Mouse (Mus musculus): ENCODE measurements at regions not wholly inside any gene's neighbourhood (a gene's known extent, or its start where the extent isn't known, plus 50 kb on each side); places are given as distances from the start of the nearest gene placed in this dataset.
A peak's percentile ranks its signal among the peaks of the same experiment; 100 is the strongest.

GRCm38 (mm10) chr2:157633286-157633685 is 62.2 kb upstream of the Blcap start:
- DNase-seq (ENCODE audit: low read depth) = no peak

GRCm38 (mm10) chr2:157635670-157636069 is 64.6 kb upstream of the Blcap start:
- DNase-seq (ENCODE audit: low read depth) = peak; percentile 48

DNA sequence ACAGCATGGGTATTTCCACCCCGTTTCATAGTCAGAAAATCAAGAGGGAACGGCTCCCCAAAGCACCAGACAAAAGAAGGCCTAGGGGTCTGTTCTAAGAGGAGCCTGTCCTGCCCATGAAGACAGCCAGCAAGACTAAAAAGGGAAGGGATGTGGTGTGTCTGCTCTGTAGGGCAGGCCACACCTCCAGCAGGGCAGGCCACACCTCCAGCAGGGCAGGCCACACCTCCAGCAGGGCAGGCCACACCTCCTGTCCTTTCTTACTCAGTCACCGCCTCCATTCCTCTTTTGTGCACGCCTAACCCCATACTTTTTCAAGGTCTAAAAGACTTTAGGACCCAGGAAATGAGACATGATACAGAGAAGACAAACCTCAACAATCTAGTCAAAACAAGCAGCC is 69.8 kb upstream of the Blcap start:
- no peak for DNase-seq (ENCODE audit: low read depth)

GRCm38 (mm10) chr2:157663584-157664375 is 73.4 kb upstream of the Ctnnbl1 start:
- no peak for DNase-seq (ENCODE audit: low read depth)

DNA sequence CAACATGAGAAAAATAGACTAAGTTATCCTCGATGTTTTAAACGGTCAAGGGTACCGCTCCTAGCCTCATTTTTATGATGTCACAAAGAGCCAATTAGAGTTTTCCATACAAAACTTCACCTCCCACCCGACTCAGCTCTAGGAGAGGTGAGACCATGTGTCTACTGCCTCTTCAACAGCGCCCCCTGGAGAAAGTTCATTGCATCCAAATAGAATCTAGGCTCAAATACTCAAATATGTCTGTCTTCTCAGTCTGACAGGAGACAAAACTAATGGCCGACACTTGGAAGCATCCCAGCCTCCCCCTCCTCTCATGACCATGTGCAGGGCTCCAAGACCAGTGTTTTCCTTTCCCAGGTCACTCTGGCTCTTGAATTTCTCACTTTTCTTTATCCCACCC is 72.7 kb upstream of the Ctnnbl1 start:
- DNase-seq (ENCODE audit: low read depth) = no peak

- no peak for DNase-seq (ENCODE audit: low read depth)
These were observed 67.0 kb upstream of the Ctnnbl1 start for GRCm38 (mm10) chr2:157670191-157670590.

DNA sequence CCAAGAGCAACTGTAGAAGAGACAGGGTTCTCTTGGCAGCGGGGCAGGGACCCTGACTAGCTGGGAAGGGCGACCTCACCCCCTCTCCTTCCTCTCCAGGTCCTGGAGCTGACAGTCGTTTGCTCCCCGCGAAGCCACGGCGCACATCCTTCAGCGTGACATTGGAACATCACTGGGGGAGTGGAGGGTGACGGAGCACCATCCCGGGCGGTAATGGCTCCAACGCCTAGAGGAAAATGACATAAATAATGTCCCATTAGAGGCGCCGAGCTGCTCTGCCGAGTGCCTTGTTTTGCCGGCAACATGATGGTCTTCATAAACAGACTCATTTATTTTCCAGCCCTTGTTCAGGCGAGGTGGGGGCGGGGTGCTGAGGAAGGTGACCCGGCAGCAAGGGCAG is 62.3 kb upstream of the Ctnnbl1 start:
- no peak for DNase-seq (ENCODE audit: low read depth)

DNA sequence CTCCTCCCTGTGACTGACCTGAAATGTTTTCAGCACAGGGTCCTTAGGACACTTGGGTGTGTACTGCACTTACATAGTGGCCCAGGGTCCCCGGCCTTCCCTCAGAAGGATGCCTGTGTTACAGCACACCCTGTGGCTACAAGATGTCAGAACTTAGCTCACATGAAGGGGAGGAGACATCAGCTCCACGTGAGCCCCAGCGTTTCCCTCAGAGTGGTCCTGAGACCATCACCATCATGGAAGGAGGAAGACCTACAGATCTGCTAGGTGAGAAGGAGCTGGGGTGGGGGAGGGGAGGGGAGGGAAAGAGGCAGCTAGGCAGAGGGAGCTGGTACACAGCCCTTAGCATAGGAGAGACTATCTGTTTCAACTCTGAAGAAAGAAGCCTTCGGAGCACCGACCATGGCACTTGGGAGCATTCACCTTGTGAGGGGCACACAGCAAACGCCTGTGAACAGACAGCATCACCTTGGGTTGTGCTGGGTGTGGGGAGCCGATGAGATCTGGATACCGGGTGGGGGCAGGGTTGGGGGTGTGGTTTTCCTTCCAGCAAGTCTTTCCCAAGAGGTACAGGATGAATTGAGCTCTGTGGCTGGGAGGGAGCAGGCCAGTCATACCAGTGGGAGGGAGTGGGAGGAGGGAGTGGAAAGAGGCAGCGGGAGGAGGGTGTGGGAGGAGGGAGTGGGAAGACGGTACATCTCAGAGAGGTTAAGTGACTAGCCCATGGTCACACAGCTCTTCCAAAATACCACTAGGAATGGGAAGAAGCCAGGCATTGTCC is 60.6 kb upstream of the Ctnnbl1 start:
- no peak for DNase-seq (ENCODE audit: low read depth)

DNA sequence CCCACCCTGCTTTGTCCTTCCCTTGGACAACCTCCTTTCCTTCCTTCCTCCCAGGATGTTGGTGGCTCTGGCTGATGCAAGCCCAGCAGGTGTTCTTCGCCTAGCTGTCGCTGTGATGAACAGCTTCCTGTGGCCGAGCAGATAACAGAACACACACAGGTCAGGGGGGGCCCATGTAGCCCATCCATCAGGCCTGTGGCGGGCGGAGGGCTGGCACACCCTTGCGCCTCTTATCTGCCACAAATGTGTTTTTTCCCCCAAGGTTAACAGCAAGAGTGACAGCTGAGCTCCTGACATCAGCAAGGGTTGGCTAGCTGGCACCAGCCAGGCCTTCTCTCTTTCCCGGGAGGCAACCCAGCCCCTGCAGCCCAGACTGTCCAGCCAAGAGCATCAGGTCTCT is 59.9 kb upstream of the Ctnnbl1 start:
- DNase-seq (ENCODE audit: low read depth) = no peak

DNA sequence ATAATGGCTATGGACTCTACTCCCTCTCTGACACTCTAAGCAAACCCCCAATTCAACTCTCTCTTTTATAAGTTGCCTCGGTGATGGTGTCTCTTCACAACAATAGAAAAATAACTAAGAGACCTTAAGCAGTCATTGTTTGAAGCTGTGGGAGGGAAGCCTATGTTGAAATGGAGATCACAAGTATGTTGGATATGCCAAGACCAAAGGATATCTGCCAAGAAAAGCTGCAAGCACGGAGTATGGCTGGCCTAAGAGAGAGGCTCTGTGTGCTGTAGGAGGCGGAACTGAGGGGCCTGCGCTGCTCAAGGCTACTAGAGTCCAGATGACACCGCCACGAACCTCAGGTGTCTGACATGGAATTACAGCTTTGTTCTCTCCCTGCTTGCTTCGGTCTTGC is 55.3 kb upstream of the Ctnnbl1 start:
- DNase-seq (ENCODE audit: low read depth) = no peak
